Mouse (Mus musculus) heart, embryonic 10.5 days (tissue): Measurements from ENCODE around the gene Zfp946. TPM values are rescaled to one million over a fixed set of nuclear protein-coding genes. Genes with fewer than 3 reads are reported as not detected.

Experiments used
- DNase-seq: peaks from one replicate; pipeline ENCODE4 v3.0.0-alpha.2; 2017; ENCODE audit warnings: low spot score
- H3K27ac ChIP-seq: fragments of 300-500 bp; sonication (generic); 2 replicates; pipeline ENCODE4 v1.5.1; 2016; ENCODE audit warnings: mild to moderate bottlenecking
- H3K27me3 ChIP-seq: fragments of 300-500 bp; sonication (generic); 2 replicates; pipeline ENCODE4 v1.6.1; 2016; ENCODE audit warnings: mild to moderate bottlenecking; ENCODE audit not compliant: poor library complexity, insufficient read depth, severe bottlenecking
- H3K36me3 ChIP-seq: fragments of 300-500 bp; sonication (generic); 2 replicates; pipeline ENCODE4 v1.6.1; 2016; ENCODE audit warnings: mild to moderate bottlenecking, moderate library complexity
- H3K4me1 ChIP-seq: fragments of 300-500 bp; sonication (generic); 2 replicates; pipeline ENCODE4 v1.6.1; 2016; ENCODE audit warnings: mild to moderate bottlenecking
- H3K4me3 ChIP-seq: fragments of 300-500 bp; sonication (generic); 2 replicates; pipeline ENCODE4 v1.5.1; 2016; ENCODE audit warnings: mild to moderate bottlenecking, moderate library complexity
- H3K9me3 ChIP-seq: fragments of 300-500 bp; sonication (generic); 2 replicates; pipeline ENCODE4 v1.6.1; 2016; ENCODE audit warnings: mild to moderate bottlenecking, moderate library complexity
- WGBS: fragments of 180-500 bp; shearing (Covaris S2); methylation state at CpG from one replicate; pipeline ENCODE4 v1.1.7; 2016; 5-methylcytosine and 5-hydroxymethylcytosine counted together
- polyA plus RNA-seq: library from polyadenylated mRNA; unstranded; fragments of >200 nt; fragmentation: Nextera tagmentation; extraction: Ambion mirVana; gene quantifications from 2 replicates; pipeline ENCODE4 v1.2.1, GENCODE M21; 2016

The Zfp946 gene
- polyA plus RNA-seq: 13.0 and 13.1 TPM in 2 replicates

DNA sequence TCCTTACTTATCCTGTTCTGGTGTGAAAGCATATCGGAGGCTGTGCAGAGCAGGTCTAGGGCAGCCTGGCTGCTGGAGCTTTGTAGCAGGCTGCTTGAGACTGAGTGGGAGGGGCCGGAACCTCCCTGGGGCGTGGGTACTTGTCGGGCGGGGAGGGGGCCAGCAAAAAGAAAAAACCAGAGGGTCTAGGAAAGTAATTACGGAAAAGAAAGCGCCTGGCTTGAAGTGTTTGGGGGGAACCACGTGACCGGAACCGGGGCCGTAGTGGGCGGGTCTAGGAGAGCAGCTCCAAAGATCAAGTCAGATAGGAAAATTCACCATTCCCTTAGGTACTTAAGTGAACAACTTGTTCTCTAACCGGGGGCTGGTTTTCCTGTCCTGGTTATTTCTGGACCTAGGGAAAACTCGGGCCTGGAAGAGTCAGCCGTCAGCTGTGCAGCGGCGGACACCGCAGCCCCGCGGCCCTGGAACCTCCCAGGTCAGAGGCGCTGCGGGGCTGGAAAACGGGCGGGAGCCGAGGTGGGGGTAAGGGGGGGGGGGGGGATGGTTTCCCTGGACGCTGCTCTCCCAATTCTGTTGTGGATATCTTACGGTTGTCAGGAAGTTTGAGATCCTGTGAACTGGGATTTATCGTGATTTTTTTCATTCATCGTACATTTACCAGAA, at the start of gene Zfp946:
Gene Zfp946 (plus strand): TSS at position 271 of the 666 bp plus-strand sequence.
- Histone ChIP-seq H3K27me3 (no peaks in the 10 kb centered on the region), H3K4me3 (peak within 1 kb of the TSS; percentile 70), H3K9me3 (no peaks in the 10 kb centered on the region), H3K4me1 (peaks cover 4% of the 10 kb centered on the region; the same call in 1 of the 2 replicates), H3K36me3 (no peaks in the 10 kb centered on the region), H3K27ac (peak within 1 kb of the TSS; percentile 89)
- DNase-seq: peak; percentile 95
- WGBS: 0% methylated on average over 29 of the region's 29 CpGs

DNA sequence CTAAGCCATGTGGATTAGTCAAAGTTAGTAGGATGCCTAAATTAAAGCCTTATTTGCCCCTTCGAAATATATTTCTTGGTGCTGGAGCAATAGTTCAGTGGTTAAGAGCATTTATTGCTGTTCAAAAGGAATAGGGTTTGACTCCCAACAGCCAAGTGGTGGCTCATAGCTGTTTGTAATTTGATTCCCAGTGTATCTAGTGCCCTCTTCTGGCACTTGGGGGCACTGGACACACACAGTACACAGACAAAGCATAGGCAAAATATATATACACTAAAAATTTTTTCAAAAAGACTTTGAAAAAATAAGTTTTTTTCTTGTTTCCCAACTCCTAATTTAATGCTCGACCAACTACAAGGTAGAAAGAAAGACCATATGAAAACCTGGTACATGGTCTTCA, 13.3 kb upstream of the Zfp946 start:
- H3K27ac ChIP-seq: no peak overlapping the region
- DNase-seq: no peak
- WGBS: 76% methylated on average over 2 of the region's 2 CpGs
- no peaks in the 10 kb centered on the region for H3K36me3 ChIP-seq
- H3K9me3 ChIP-seq: no peaks in the 10 kb centered on the region
- H3K27me3 ChIP-seq: no peaks in the 10 kb centered on the region
- H3K4me1 ChIP-seq: no peaks in the 10 kb centered on the region
- H3K4me3 ChIP-seq: no peak overlapping the region

DNA sequence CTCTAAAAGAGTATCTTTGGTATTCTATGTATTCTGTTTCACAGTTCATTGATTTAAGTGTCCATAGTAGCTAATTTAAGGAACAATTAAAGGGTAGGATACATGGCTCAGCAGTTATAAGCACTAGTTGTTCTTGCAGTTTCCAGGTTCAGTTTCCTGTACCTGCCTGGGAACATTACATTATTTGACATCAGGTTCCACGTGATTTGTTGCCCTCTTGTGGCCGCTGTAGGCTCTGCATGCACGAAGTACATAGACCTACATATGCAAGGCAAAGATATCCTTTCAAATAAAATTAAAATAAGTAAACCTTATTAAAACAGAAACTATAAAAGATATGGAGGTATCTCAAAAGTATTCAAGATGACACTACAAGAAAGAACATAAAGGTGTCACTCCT, 6.5 kb upstream of the Zfp946 start:
- WGBS: 0% methylated on average over 3 of the region's 3 CpGs
- Histone ChIP-seq H3K4me3 (no peak overlapping the region), H3K27me3 (no peaks in the 10 kb centered on the region), H3K27ac (no peak overlapping the region), H3K4me1 (no peaks in the 10 kb centered on the region), H3K9me3 (no peaks in the 10 kb centered on the region), H3K36me3 (no peaks in the 10 kb centered on the region)
- peak; percentile 78 for DNase-seq

DNA sequence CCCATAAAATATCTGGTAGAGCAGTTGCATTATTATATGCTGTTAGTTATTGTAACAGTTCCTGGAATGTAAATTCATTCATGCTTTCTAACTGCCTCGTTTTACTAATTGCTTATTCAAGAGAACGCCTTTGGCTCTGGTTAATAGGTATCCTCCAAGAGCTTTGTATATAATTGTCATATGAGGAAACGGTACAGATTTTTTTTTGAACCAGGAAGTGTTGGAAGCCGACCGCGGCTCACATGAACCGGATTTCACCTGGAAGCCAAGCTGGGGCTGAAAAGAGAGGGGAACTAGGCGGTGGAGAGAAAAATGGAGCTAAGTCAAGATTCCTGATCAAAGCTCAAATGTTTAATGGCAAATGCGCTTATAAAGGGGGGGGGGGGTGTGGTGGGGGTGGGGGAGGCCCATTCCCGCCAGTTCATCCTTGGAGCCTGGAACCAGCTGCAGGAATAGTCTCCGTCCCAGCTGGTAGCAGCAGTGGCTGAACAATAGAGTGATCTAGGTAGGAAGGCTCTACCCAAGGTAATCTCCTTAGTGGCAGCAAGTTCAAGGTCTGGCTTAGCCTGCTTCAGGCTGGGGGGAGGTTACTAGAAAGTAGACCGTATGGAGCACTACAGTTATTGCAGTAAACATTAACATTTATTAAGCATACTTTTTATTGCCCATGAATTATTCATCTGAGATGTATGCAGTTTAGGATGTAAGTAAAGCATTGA, 773 bp downstream of the Zfp946 start:
- no peak for DNase-seq
- 6% methylated on average over 12 of the region's 12 CpGs for WGBS
- Histone ChIP-seq H3K27ac (peak overlapping the region; percentile 89), H3K27me3 (no peaks in the 10 kb centered on the region), H3K36me3 (no peaks in the 10 kb centered on the region), H3K4me1 (peaks cover 4% of the 10 kb centered on the region; the same call in 1 of the 2 replicates), H3K9me3 (no peaks in the 10 kb centered on the region), H3K4me3 (peak overlapping the region; percentile 70)

DNA sequence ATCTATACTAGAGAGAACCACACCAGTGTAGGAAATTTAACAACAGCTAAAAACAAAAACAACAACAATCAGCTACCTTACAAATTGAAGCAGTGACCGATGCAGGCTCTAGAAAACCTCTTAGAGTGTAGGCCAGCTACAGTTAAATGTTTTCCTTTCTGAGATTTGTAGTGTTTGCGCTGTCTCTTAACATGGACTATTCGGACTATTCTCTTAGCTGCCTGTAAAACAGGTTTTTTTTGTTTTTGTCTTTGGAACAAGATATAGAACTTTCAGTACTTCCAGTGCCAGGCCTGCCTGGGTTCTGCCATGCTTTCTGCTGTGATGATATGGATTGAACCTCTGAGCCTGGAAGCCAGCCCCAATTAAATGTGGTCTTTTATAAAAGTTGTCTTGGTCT, 23.7 kb downstream of the Zfp946 start:
- H3K27me3 ChIP-seq: no peaks in the 10 kb centered on the region
- H3K9me3 ChIP-seq: no peaks in the 10 kb centered on the region
- no peaks in the 10 kb centered on the region for H3K4me1 ChIP-seq
- WGBS: 90% methylated on average over 3 of the region's 3 CpGs
- DNase-seq: no peak
- H3K27ac ChIP-seq: no peak overlapping the region
- peaks cover 23% of the 10 kb centered on the region; the same call in 1 of the 2 replicates for H3K36me3 ChIP-seq
- no peak overlapping the region for H3K4me3 ChIP-seq

DNA sequence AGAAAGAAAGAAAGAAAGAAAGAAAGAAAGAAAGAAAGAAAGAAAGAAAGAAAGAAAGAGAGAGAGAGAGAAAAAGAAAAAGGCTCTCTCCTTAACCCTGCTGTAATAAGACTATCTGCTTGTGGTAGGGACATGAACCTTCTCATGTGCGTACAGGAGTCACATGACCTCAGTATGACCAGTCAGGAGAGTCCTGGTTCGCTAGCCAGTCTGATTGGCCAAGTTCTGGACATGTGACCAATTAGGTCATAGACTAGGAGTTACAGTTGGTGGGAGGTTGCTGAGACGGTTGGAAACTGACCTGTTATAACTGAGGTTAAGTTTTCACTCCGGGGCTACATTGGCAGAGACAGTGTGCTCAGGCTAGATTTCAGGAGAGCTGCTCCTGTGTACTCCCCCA, 73.1 kb downstream of the Zfp946 start:
- H3K27me3 ChIP-seq: no peaks in the 10 kb centered on the region
- no peak for DNase-seq
- no peaks in the 10 kb centered on the region for H3K4me1 ChIP-seq
- no peak overlapping the region for H3K27ac ChIP-seq
- 70% methylated on average over 4 of the region's 4 CpGs for WGBS
- H3K9me3 ChIP-seq: peaks cover 3% of the 10 kb centered on the region; the same call in 1 of the 2 replicates
- H3K36me3 ChIP-seq: no peaks in the 10 kb centered on the region
- no peak overlapping the region for H3K4me3 ChIP-seq

Other genes with a start within 250 kb of the Zfp946 start
- gene Zfp994, start 198.6 kb upstream of the Zfp946 start, polyA plus RNA-seq: 1.7 and 1.8 TPM in 2 replicates
- 7.3 and 7.9 TPM in 2 replicates for gene CT030661.1, start 109.4 kb upstream of the Zfp946 start, polyA plus RNA-seq
- 8.8 and 10.2 TPM in 2 replicates for gene Zfp944, start 62.8 kb upstream of the Zfp946 start, polyA plus RNA-seq
- 5.8 and 6.6 TPM in 2 replicates for gene Zfp758, start 62.8 kb upstream of the Zfp946 start, polyA plus RNA-seq
- gene Vmn2r111, start 149.3 kb downstream of the Zfp946 start, polyA plus RNA-seq: not detected in 2 replicates
- gene Vmn2r112, start 176.7 kb downstream of the Zfp946 start, polyA plus RNA-seq: not detected in 2 replicates